Mouse (Mus musculus) heart, embryonic 11.5 days (tissue): Measurements from ENCODE around the gene Slc35b2. TPM values are rescaled to one million over a fixed set of nuclear protein-coding genes. Genes with fewer than 3 reads are reported as not detected.
A peak's percentile ranks its signal among the peaks of the same experiment; 100 is the strongest.

Experiments
- ATAC-seq: fragments of 200-750 bp; cut with Nextera tagmentation; replicated peaks from 2 replicates; pipeline ENCODE4 v1.8.0; 2017; ENCODE audit warnings: moderate library complexity; ENCODE audit not compliant: insufficient number of reproducible peaks, low FRiP score, low TSS enrichment
- H3K27ac ChIP-seq: fragments of 300-500 bp; sonication (generic); 2 replicates; pipeline ENCODE4 v1.5.1; 2014; ENCODE audit warnings: mild to moderate bottlenecking, low read depth, low read length
- H3K27me3 ChIP-seq: fragments of 300-500 bp; sonication (generic); 2 replicates; pipeline ENCODE4 v1.6.1; 2014; ENCODE audit warnings: mild to moderate bottlenecking, low read length, mixed read lengths; ENCODE audit not compliant: control insufficient read depth, insufficient read depth
- H3K36me3 ChIP-seq: fragments of 300-500 bp; sonication (generic); 2 replicates; pipeline ENCODE4 v1.6.1; 2014; ENCODE audit warnings: mild to moderate bottlenecking, low read length, moderate library complexity, mixed read lengths; ENCODE audit not compliant: control insufficient read depth, insufficient read depth
- H3K4me1 ChIP-seq: fragments of 300-500 bp; sonication (generic); 2 replicates; pipeline ENCODE4 v1.6.1; 2014; ENCODE audit warnings: low read length; ENCODE audit not compliant: control insufficient read depth, insufficient read depth
- H3K4me2 ChIP-seq: fragments of 300-500 bp; sonication (generic); 2 replicates; pipeline ENCODE4 v1.6.1; 2014; ENCODE audit warnings: mild to moderate bottlenecking, moderate library complexity
- H3K4me3 ChIP-seq: fragments of 300-500 bp; sonication (generic); 2 replicates; pipeline ENCODE4 v1.5.1; 2014; ENCODE audit warnings: low read depth, low read length
- H3K9ac ChIP-seq: fragments of 300-500 bp; sonication (generic); 2 replicates; pipeline ENCODE4 v1.6.1; 2014; ENCODE audit warnings: mild to moderate bottlenecking, low read depth, low read length, moderate library complexity
- H3K9me3 ChIP-seq: fragments of 300-500 bp; sonication (generic); replicated peaks from 2 replicates; pipeline ENCODE4 v1.6.1; 2016; ENCODE audit warnings: low read length; ENCODE audit not compliant: control insufficient read depth
- WGBS: fragments of 180-500 bp; shearing (Covaris S2); extraction: QIAGEN DNeasy Blood & Tissue Kit; methylation state at CpG from one replicate; pipeline ENCODE4 v1.1.7; 2014; ENCODE audit not compliant: insufficient replicate concordance; 5-methylcytosine and 5-hydroxymethylcytosine counted together
- polyA plus RNA-seq: library from polyadenylated mRNA; unstranded; fragments of >200 nt; fragmentation: Nextera tagmentation; extraction: Ambion mirVana; gene quantifications from 2 replicates; pipeline ENCODE4 v1.2.1, GENCODE M21; 2014

Gene Slc35b2
- polyA plus RNA-seq, 1 experiment from 2014 or later = 87.2 TPM

GRCm38 (mm10) chr17:45523263-45523662 is 40.4 kb upstream of the Slc35b2 start, which contains the start of gene Tcte1:
TSS of gene Tcte1 (plus strand) at chr17:45523434.
- Histone ChIP-seq H3K27ac (no peak within 1 kb of the TSS), H3K27me3 (peaks cover 14% of the 10 kb centered on the region), H3K9ac (peak within 1 kb of the TSS; percentile 65), H3K36me3 (no peaks in the 10 kb centered on the region), H3K4me3 (peak within 1 kb of the TSS; percentile 47), H3K4me1 (peaks cover 20% of the 10 kb centered on the region), H3K4me2 (peak within 1 kb of the TSS; percentile 85), H3K9me3 (no peaks in the 10 kb centered on the region)
- under 1% methylated on average over 21 of the region's 21 CpGs for WGBS
- ATAC-seq = 0 out of 2 replicates have a peak, but pooled peaks have one; percentile 29

- no peak overlapping the region for H3K9ac ChIP-seq
- H3K27me3 ChIP-seq = peaks cover 22% of the 10 kb centered on the region
- H3K4me3 ChIP-seq = no peak overlapping the region
- no peak overlapping the region for H3K4me2 ChIP-seq
- no peaks in the 10 kb centered on the region for H3K36me3 ChIP-seq
- no peaks in the 10 kb centered on the region for H3K9me3 ChIP-seq
- ATAC-seq = no peak
- peaks cover 20% of the 10 kb centered on the region for H3K4me1 ChIP-seq
- WGBS = 76% methylated on average over 4 of the region's 4 CpGs
- H3K27ac ChIP-seq = no peak overlapping the region
Observed at GRCm38 (mm10) chr17:45524961-45525360, 38.7 kb upstream of the Slc35b2 start.

- peak; percentile 44; the same call in 1 of the 2 replicates for ATAC-seq
- H3K4me3 ChIP-seq = no peak overlapping the region
Observed at GRCm38 (mm10) chr17:45526571-45526970, 37.1 kb upstream of the Slc35b2 start.

GRCm38 (mm10) chr17:45530346-45530782 is 33.3 kb upstream of the Slc35b2 start:
- Histone ChIP-seq H3K9me3 (no peaks in the 10 kb centered on the region), H3K9ac (no peak overlapping the region), H3K4me2 (no peak overlapping the region), H3K4me1 (no peaks in the 10 kb centered on the region; the same call in 1 of the 2 replicates), H3K27ac (no peak overlapping the region), H3K4me3 (no peak overlapping the region), H3K36me3 (no peaks in the 10 kb centered on the region), H3K27me3 (peaks cover 54% of the 10 kb centered on the region)
- no peak for ATAC-seq
- 39% methylated on average over 13 of the region's 13 CpGs for WGBS

More at GRCm38 (mm10) chr17:45526571-45526970, 37.1 kb upstream of the Slc35b2 start:
- H3K4me1 ChIP-seq = peaks cover 10% of the 10 kb centered on the region
- H3K4me2 ChIP-seq = no peak overlapping the region; the same call in 1 of the 2 replicates
- no peak overlapping the region for H3K9ac ChIP-seq
- 20% methylated on average over 5 of the region's 5 CpGs for WGBS
- H3K27me3 ChIP-seq = peaks cover 34% of the 10 kb centered on the region
- no peak overlapping the region for H3K27ac ChIP-seq
- H3K9me3 ChIP-seq = no peaks in the 10 kb centered on the region
- H3K36me3 ChIP-seq = no peaks in the 10 kb centered on the region

- no peak for ATAC-seq
- Histone ChIP-seq H3K4me2 (no peak overlapping the region), H3K27ac (no peak overlapping the region), H3K27me3 (peaks cover 69% of the 10 kb centered on the region), H3K9ac (no peak overlapping the region), H3K36me3 (no peaks in the 10 kb centered on the region), H3K4me3 (no peak overlapping the region), H3K4me1 (no peaks in the 10 kb centered on the region; the same call in 1 of the 2 replicates), H3K9me3 (no peaks in the 10 kb centered on the region)
- WGBS = 46% methylated on average over 15 of the region's 15 CpGs
Observed at GRCm38 (mm10) chr17:45532896-45533295, 30.8 kb upstream of the Slc35b2 start.

GRCm38 (mm10) chr17:45536264-45536663 is 27.4 kb upstream of the Slc35b2 start:
- Histone ChIP-seq H3K4me3 (no peak overlapping the region), H3K9ac (no peak overlapping the region), H3K36me3 (no peaks in the 10 kb centered on the region), H3K27ac (no peak overlapping the region), H3K4me1 (no peaks in the 10 kb centered on the region; the same call in 1 of the 2 replicates), H3K9me3 (no peaks in the 10 kb centered on the region), H3K27me3 (peaks cover 83% of the 10 kb centered on the region), H3K4me2 (no peak overlapping the region)
- ATAC-seq = no peak
- 8% methylated on average over 5 of the region's 5 CpGs for WGBS

- H3K27ac ChIP-seq = no peak overlapping the region
- no peak overlapping the region for H3K9ac ChIP-seq
- no peaks in the 10 kb centered on the region for H3K4me1 ChIP-seq
- no peak for ATAC-seq
- H3K4me3 ChIP-seq = no peak overlapping the region
- no peaks in the 10 kb centered on the region for H3K36me3 ChIP-seq
- no peak overlapping the region for H3K4me2 ChIP-seq
- H3K27me3 ChIP-seq = peaks cover 89% of the 10 kb centered on the region
- WGBS = 58% methylated on average over 4 of the region's 4 CpGs
- H3K9me3 ChIP-seq = no peaks in the 10 kb centered on the region
Observed at GRCm38 (mm10) chr17:45538394-45538793, 25.3 kb upstream of the Slc35b2 start.

- Histone ChIP-seq H3K9me3 (no peaks in the 10 kb centered on the region), H3K9ac (no peak overlapping the region), H3K4me1 (peaks cover 8% of the 10 kb centered on the region), H3K36me3 (no peaks in the 10 kb centered on the region), H3K27ac (no peak overlapping the region), H3K4me3 (no peak overlapping the region), H3K27me3 (peaks cover 92% of the 10 kb centered on the region), H3K4me2 (no peak overlapping the region)
- WGBS = 69% methylated on average over 21 of the region's 21 CpGs
- ATAC-seq = no peak
Observed at GRCm38 (mm10) chr17:45539664-45540063, 24.0 kb upstream of the Slc35b2 start.

GRCm38 (mm10) chr17:45542129-45542528 is 21.5 kb upstream of the Slc35b2 start:
- no peak overlapping the region for H3K27ac ChIP-seq
- ATAC-seq = no peak
- no peaks in the 10 kb centered on the region for H3K36me3 ChIP-seq
- peaks cover 92% of the 10 kb centered on the region for H3K27me3 ChIP-seq
- 25% methylated on average over 6 of the region's 6 CpGs for WGBS
- H3K4me3 ChIP-seq = no peak overlapping the region
- no peak overlapping the region for H3K4me2 ChIP-seq
- peaks cover 20% of the 10 kb centered on the region for H3K4me1 ChIP-seq
- no peak overlapping the region for H3K9ac ChIP-seq
- no peaks in the 10 kb centered on the region for H3K9me3 ChIP-seq
